Mouse (Mus musculus) midbrain, embryonic 15.5 days (tissue): ENCODE measurements around the gene Olfr1499. TPM values are rescaled to one million over a fixed set of nuclear protein-coding genes. Genes with fewer than 3 reads are reported as not detected.

ENCODE experiments used
- polyA plus RNA-seq: library from polyadenylated mRNA; unstranded; fragments of >200 nt; fragmentation: Nextera tagmentation; extraction: Ambion mirVana; gene quantifications from 2 replicates; pipeline ENCODE4 v1.2.1, GENCODE M21; 2015

The Olfr1499 gene
- polyA plus RNA-seq, 1 experiment from 2014 or later: not detected

Other genes starting within 250 kb of the Olfr1499 start
- not detected in 2 replicates for gene Olfr1484, start 235.9 kb downstream of the Olfr1499 start, polyA plus RNA-seq
- gene Olfr1487, start 202.1 kb downstream of the Olfr1499 start, polyA plus RNA-seq: not detected in 2 replicates
- gene Olfr1489, start 187.8 kb downstream of the Olfr1499 start, polyA plus RNA-seq: not detected in 2 replicates
- not detected in 2 replicates for gene Olfr1490, start 168.4 kb downstream of the Olfr1499 start, polyA plus RNA-seq
- not detected in 2 replicates for gene Olfr1491, start 122.2 kb downstream of the Olfr1499 start, polyA plus RNA-seq
- not detected in 2 replicates for gene Olfr1493-ps1, start 96.2 kb downstream of the Olfr1499 start, polyA plus RNA-seq
- not detected in 2 replicates for gene Olfr1494, start 79.7 kb downstream of the Olfr1499 start, polyA plus RNA-seq
- gene Olfr1495, start 54.8 kb downstream of the Olfr1499 start, polyA plus RNA-seq: not detected in 2 replicates
- not detected in 2 replicates for gene Olfr1496, start 41.6 kb downstream of the Olfr1499 start, polyA plus RNA-seq
- not detected in 2 replicates for gene Olfr1497, start 21.2 kb downstream of the Olfr1499 start, polyA plus RNA-seq
- gene Olfr1500, start 11.0 kb upstream of the Olfr1499 start, polyA plus RNA-seq: not detected in 2 replicates
- not detected in 2 replicates for gene Olfr1501, start 31.2 kb upstream of the Olfr1499 start, polyA plus RNA-seq
- gene Olfr1502, start 42.3 kb upstream of the Olfr1499 start, polyA plus RNA-seq: not detected in 2 replicates
- not detected in 2 replicates for gene Olfr1504, start 78.5 kb upstream of the Olfr1499 start, polyA plus RNA-seq
- gene Olfr1505, start 94.1 kb upstream of the Olfr1499 start, polyA plus RNA-seq: not detected in 2 replicates